Mouse (Mus musculus) limb, embryonic 15.5 days (tissue): ENCODE data around the gene Vmn2r42. TPM values are rescaled to one million over a fixed set of nuclear protein-coding genes. Genes with fewer than 3 reads are reported as not detected.
"Not testable (repeated sequence)": the region's sequence is repeated elsewhere in the genome, so short reads cannot be mapped to it uniquely, and the experiment has no call there.

Experiments
- ATAC-seq: fragments of 200-750 bp; cut with Nextera tagmentation; 2 replicates; pipeline ENCODE4 v1.8.0; 2017; ENCODE audit warnings: low read depth, moderate TSS enrichment; ENCODE audit not compliant: insufficient number of reproducible peaks, low FRiP score, low TSS enrichment
- H3K27ac ChIP-seq: fragments of 300-500 bp; sonication (generic); 2 replicates; pipeline ENCODE4 v1.5.1; 2015; ENCODE audit warnings: moderate library complexity, mild to moderate bottlenecking, inconsistent platforms
- H3K27me3 ChIP-seq: fragments of 300-500 bp; sonication (generic); 2 replicates; pipeline ENCODE4 v1.6.1; 2015; ENCODE audit warnings: inconsistent platforms
- H3K36me3 ChIP-seq: fragments of 300-500 bp; sonication (generic); 2 replicates; pipeline ENCODE4 v1.6.1; 2015; ENCODE audit warnings: inconsistent platforms
- H3K4me1 ChIP-seq: fragments of 300-500 bp; sonication (generic); 2 replicates; pipeline ENCODE4 v1.6.1; 2015; ENCODE audit warnings: inconsistent platforms
- H3K4me2 ChIP-seq: fragments of 300-500 bp; sonication (generic); 2 replicates; pipeline ENCODE4 v1.6.1; 2015; ENCODE audit warnings: mild to moderate bottlenecking, inconsistent platforms
- H3K4me3 ChIP-seq: fragments of 300-500 bp; sonication (generic); 2 replicates; pipeline ENCODE4 v1.5.1; 2015; ENCODE audit warnings: mild to moderate bottlenecking, inconsistent platforms
- H3K9ac ChIP-seq: fragments of 300-500 bp; sonication (generic); 2 replicates; pipeline ENCODE4 v1.6.1; 2015; ENCODE audit warnings: inconsistent platforms
- H3K9me3 ChIP-seq: fragments of 300-500 bp; sonication (generic); 2 replicates; pipeline ENCODE4 v1.6.1; 2016; ENCODE audit warnings: inconsistent platforms
- WGBS: fragments of 180-500 bp; shearing (Covaris S2); methylation state at CpG from one replicate; pipeline ENCODE4 v1.1.7; 2015; 5-methylcytosine and 5-hydroxymethylcytosine counted together
- polyA plus RNA-seq: library from polyadenylated mRNA; unstranded; fragments of >200 nt; fragmentation: Nextera tagmentation; extraction: Ambion mirVana; gene quantifications from 2 replicates; pipeline ENCODE4 v1.2.1, GENCODE M21; 2015

Vmn2r42 gene
- polyA plus RNA-seq = not detected in 2 replicates

GRCm38 (mm10) chr7:8200220-8200619 is at the start of gene Vmn2r42:
Vmn2r42 (minus strand) TSS chr7:8200320.
- H3K4me2 ChIP-seq, H3K9me3 ChIP-seq, H3K4me1 ChIP-seq, H3K36me3 ChIP-seq, H3K27ac ChIP-seq, H3K4me3 ChIP-seq, H3K9ac ChIP-seq, H3K27me3 ChIP-seq, ATAC-seq: not testable (repeated sequence)
- no CpG with 5 or more reads among the region's 2 CpGs for WGBS

GRCm38 (mm10) chr7:8161554-8161953 is 38.6 kb downstream of the Vmn2r42 start, which contains the start of gene Vmn2r41:
Vmn2r41 (minus strand) TSS chr7:8161654.
- not testable (repeated sequence) for H3K4me1 ChIP-seq, H3K36me3 ChIP-seq, H3K9ac ChIP-seq, H3K4me3 ChIP-seq, H3K27me3 ChIP-seq, H3K27ac ChIP-seq, H3K4me2 ChIP-seq, ATAC-seq, H3K9me3 ChIP-seq
- WGBS = no CpG with 5 or more reads among the region's 1 CpGs

Other genes starting within 250 kb of the Vmn2r42 start
- not detected in 2 replicates for gene Vmn2r41, start 38.7 kb downstream of the Vmn2r42 start, polyA plus RNA-seq
- not detected in 2 replicates for gene Vmn2r43, start 60.3 kb upstream of the Vmn2r42 start, polyA plus RNA-seq
- not detected in 2 replicates for gene Vmn2r44, start 183.0 kb upstream of the Vmn2r42 start, polyA plus RNA-seq